Mouse (Mus musculus) CH12.LX (cell line): Measurements from ENCODE around the gene Gm3625.

Source experiments
- CTCF ChIP-seq, 2 experiments: IDR thresholded peaks in 1 of 2; conservative IDR thresholded peaks in 1 of 2; 2 replicates each; pipeline ENCODE4 v1.5.1; 2011 to 2012; ENCODE audit warnings: low read depth in 2 of 2, low read length in 2 of 2, improper control_type of control experiment in 1 of 2, inconsistent platforms in 1 of 2, mild to moderate bottlenecking in 1 of 2, moderate library complexity in 1 of 2
- EP300 ChIP-seq: IDR thresholded peaks from 2 replicates; pipeline ENCODE4 v1.6.1; 2011; ENCODE audit warnings: low read length, improper control_type of control experiment
- MAX ChIP-seq: IDR thresholded peaks from 2 replicates; pipeline ENCODE4 v1.6.1; 2011; ENCODE audit warnings: low read length, improper control_type of control experiment
- MAZ ChIP-seq: IDR thresholded peaks from 2 replicates; pipeline ENCODE4 v1.6.1; 2012; ENCODE audit warnings: low read depth, mild to moderate bottlenecking, inconsistent platforms, low read length, improper control_type of control experiment, moderate library complexity
- MYC ChIP-seq: IDR thresholded peaks from 2 replicates; pipeline ENCODE4 v1.6.1; 2011; ENCODE audit warnings: low read depth, mild to moderate bottlenecking, improper control_type of control experiment, low read length
- POLR2A ChIP-seq: IDR thresholded peaks from 2 replicates; pipeline ENCODE4 v1.6.1; 2011; ENCODE audit warnings: low read depth, mild to moderate bottlenecking, improper control_type of control experiment, low read length

DNA sequence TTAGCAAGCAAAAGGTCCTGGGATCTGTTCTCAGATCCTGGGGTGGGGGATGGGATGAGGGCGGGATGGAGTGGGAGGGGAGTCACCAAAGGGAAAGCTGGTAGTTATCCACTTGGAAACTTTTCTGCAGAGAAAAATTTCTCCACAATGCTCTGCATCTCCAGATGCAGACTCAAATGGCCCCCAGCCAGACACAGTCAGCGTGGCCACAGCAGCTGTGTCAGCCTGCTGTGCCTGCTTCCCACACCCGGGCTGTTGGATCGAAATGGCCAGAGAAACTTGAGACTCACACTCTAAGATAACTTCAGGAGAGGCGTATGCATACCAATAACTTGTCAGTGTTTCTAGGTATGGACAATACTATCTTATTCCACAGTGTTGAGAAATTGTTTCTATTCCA, 46.2 kb downstream of the Gm3625 start:
- TF ChIP-seq MYC (no peak), MAZ (no peak), CTCF (conservative IDR thresholded peaks at IDR 0.05 in 1 of 2, IDR thresholded peaks at IDR 0.05 in 1 of 2; ENCODE audit: low read depth in 2 of 2, low read length in 2 of 2) (no peak), POLR2A (no peak), EP300 (no peak), MAX (no peak)
